In genomic region chr5:74974061-74974581, GRCm38 (mm10) we compare ENCODE assay signal across 8 mouse cellular contexts.
A peak's percentile ranks its signal among the peaks of the same experiment; 100 is the strongest.
DNase-seq lines count a peak whose midpoint lies in the region; ATAC-seq and TF ChIP-seq lines count a peak whose summit lies in the region.

No protein-coding gene starts in this region.

- no peaks in the 10 kb centered on the region for H3K27me3 ChIP-seq in intestine, postnatal 0 days (replicated peaks; ENCODE audit: control insufficient read depth, insufficient read depth, low read length)
- H3K27me3 ChIP-seq in liver, embryonic 16.5 days (ENCODE audit: control insufficient read depth, insufficient read depth, low read depth, low read length): no peaks in the 10 kb centered on the region; the same call in 1 of the 2 replicates
- H3K27me3 ChIP-seq in cerebellum, adult 2 months (ENCODE audit: control insufficient read depth, insufficient read depth, low read length): 0 out of 2 replicates have a peak, but pooled peaks cover 1% of the 10 kb centered on the region

- no peak for TF ChIP-seq CTCF in intestine, postnatal 0 days (IDR thresholded peaks at IDR 0.05; ENCODE audit: low read depth)
- no peak for TF ChIP-seq CTCF in cerebellum, adult 2 months (IDR thresholded peaks at IDR 0.05; ENCODE audit: borderline replicate concordance, insufficient read depth, low read depth, low read length)

- no peaks in the 10 kb centered on the region for H3K9me3 ChIP-seq in intestine, postnatal 0 days (ENCODE audit: control insufficient read depth)
- H3K9me3 ChIP-seq in liver, embryonic 16.5 days (replicated peaks; ENCODE audit: control insufficient read depth, low read length): no peaks in the 10 kb centered on the region

- H3K4me1 ChIP-seq in intestine, postnatal 0 days (replicated peaks; ENCODE audit: control insufficient read depth, insufficient read depth, low read length): no peaks in the 10 kb centered on the region
- H3K4me1 ChIP-seq in liver, embryonic 16.5 days (ENCODE audit: control insufficient read depth, low read depth, low read length): peaks cover 8% of the 10 kb centered on the region; the same call in 1 of the 2 replicates
- no peaks in the 10 kb centered on the region for H3K4me1 ChIP-seq in cerebellum, adult 2 months (ENCODE audit: control insufficient read depth, insufficient read depth, low read length)

- H3K27ac ChIP-seq in intestine, postnatal 0 days (ENCODE audit: low read depth, low read length): peak overlapping the region; percentile 69
- H3K27ac ChIP-seq in liver, embryonic 16.5 days (ENCODE audit: low read length): peak overlapping the region; percentile 50; the same call in 1 of the 2 replicates
- H3K27ac ChIP-seq in cerebellum, adult 2 months (ENCODE audit: insufficient read depth, low read length): no peak overlapping the region

- H3K4me2 ChIP-seq in intestine, postnatal 0 days (replicated peaks; ENCODE audit: low read depth): 0 out of 2 replicates have a peak overlapping the region, but pooled peaks have one; percentile 13
- H3K4me2 ChIP-seq in liver, embryonic 16.5 days (ENCODE audit: low read depth, low read length): no peak overlapping the region

- WGBS in intestine, postnatal 0 days: 51% methylated on average over 22 of the region's 22 CpGs
- WGBS in liver, embryonic 16.5 days (ENCODE audit: insufficient replicate concordance): 67% methylated on average over 22 of the region's 22 CpGs
- WGBS in cerebellum, adult 2 months: 60% methylated on average over 22 of the region's 22 CpGs

- H3K9ac ChIP-seq in intestine, postnatal 0 days (ENCODE audit: low read depth, low read length): no peak overlapping the region
- no peak overlapping the region for H3K9ac ChIP-seq in liver, embryonic 16.5 days (ENCODE audit: low read depth, low read length)

- TF ChIP-seq POLR2A in cerebellum, adult 2 months (IDR thresholded peaks at IDR 0.05; ENCODE audit: borderline replicate concordance, insufficient read depth, low read length): no peak

- H3K36me3 ChIP-seq in intestine, postnatal 0 days (ENCODE audit: control insufficient read depth, insufficient read depth): no peaks in the 10 kb centered on the region
- no peaks in the 10 kb centered on the region for H3K36me3 ChIP-seq in liver, embryonic 16.5 days (ENCODE audit: control insufficient read depth, insufficient read depth)

- DNase-seq in ZHBTc4 (ENCODE audit: low read depth, low spot score): peak; percentile 72
- DNase-seq in gastrocnemius, adult 18-20 months (ENCODE audit: low spot score): peak; percentile 76
- peak; percentile 18 to 32 for DNase-seq in spleen, postnatal 36 days (ENCODE audit: low spot score in 2 of 2)
- no peak for DNase-seq in left cerebral cortex, adult 18-20 months (ENCODE audit: low spot score in 2 of 2)
- DNase-seq in cerebellum, adult 2 months: no peak
- DNase-seq in cerebellum, postnatal 36 days: no peak

- H3K4me3 ChIP-seq in intestine, postnatal 0 days (ENCODE audit: low read depth, low read length): no peak overlapping the region
- no peak overlapping the region for H3K4me3 ChIP-seq in liver, embryonic 16.5 days (ENCODE audit: low read depth, low read length)
- no peak overlapping the region for H3K4me3 ChIP-seq in cerebellum, adult 2 months (replicated peaks; ENCODE audit: insufficient read depth, low read depth, low read length)

- peak; percentile 69 for ATAC-seq in intestine, postnatal 0 days
- ATAC-seq in liver, embryonic 16.5 days (ENCODE audit: low read depth): peak; percentile 73

Comparison
In these comparisons a context has a peak if more than half of its experiments do, and no peak if none do; other contexts are left out.
1. DNase-seq: peak in ZHBTc4 (single experiment), gastrocnemius, adult 18-20 months (single experiment) and spleen, postnatal 36 days (2 of 2); none in left cerebral cortex, adult 18-20 months (0 of 2), cerebellum, adult 2 months (0 of 2) and cerebellum, postnatal 36 days (0 of 2).